Mouse (Mus musculus) cerebellum, adult 9-11 months (tissue): ENCODE measurements at regions not wholly inside any gene's neighbourhood (a gene's known extent, or its start where the extent isn't known, plus 50 kb on each side); places are given as distances from the start of the nearest gene placed in this dataset.

Source experiments
- DNase-seq: peaks from one replicate; pipeline ENCODE4 v3.0.0; 2022

GRCm38 (mm10) chr17:89592826-89593225 lies 317.4 kb downstream of the Gm10184 start:
- DNase-seq, result no peak

GRCm38 (mm10) chr17:89559506-89559905 lies 350.7 kb downstream of the Gm10184 start:
- no peak for DNase-seq

GRCm38 (mm10) chr17:89554754-89555153 lies 354.3 kb upstream of the Fshr start:
- no peak for DNase-seq

GRCm38 (mm10) chr17:89553597-89553996 lies 353.1 kb upstream of the Fshr start:
- DNase-seq, result no peak

GRCm38 (mm10) chr17:89550758-89551157 lies 350.3 kb upstream of the Fshr start:
- no peak for DNase-seq

GRCm38 (mm10) chr17:89521912-89522311 lies 321.4 kb upstream of the Fshr start:
- DNase-seq, result no peak

GRCm38 (mm10) chr17:89519413-89519812 lies 318.9 kb upstream of the Fshr start:
- DNase-seq, result no peak

GRCm38 (mm10) chr17:89505288-89505687 lies 304.8 kb upstream of the Fshr start:
- no peak for DNase-seq

- no peak for DNase-seq
Measured at GRCm38 (mm10) chr17:89493547-89493946, 293.1 kb upstream of the Fshr start.

- DNase-seq, result no peak
Measured at GRCm38 (mm10) chr17:89466486-89466885, 266.0 kb upstream of the Fshr start.

GRCm38 (mm10) chr17:89465883-89466282 lies 265.4 kb upstream of the Fshr start:
- no peak for DNase-seq

GRCm38 (mm10) chr17:89460438-89460837 lies 260.0 kb upstream of the Fshr start:
- no peak for DNase-seq

GRCm38 (mm10) chr17:89454301-89454700 lies 253.8 kb upstream of the Fshr start:
- no peak for DNase-seq

GRCm38 (mm10) chr17:89450724-89451123 lies 250.2 kb upstream of the Fshr start:
- no peak for DNase-seq

- DNase-seq, result no peak
Measured at GRCm38 (mm10) chr17:89449391-89449790, 248.9 kb upstream of the Fshr start.

- DNase-seq, result no peak
Measured at GRCm38 (mm10) chr17:89434288-89434687, 233.8 kb upstream of the Fshr start.

GRCm38 (mm10) chr17:89410026-89410425 lies 209.6 kb upstream of the Fshr start:
- DNase-seq, result no peak

GRCm38 (mm10) chr17:89405589-89405988 lies 205.1 kb upstream of the Fshr start:
- no peak for DNase-seq

GRCm38 (mm10) chr17:89357241-89357640 lies 156.8 kb upstream of the Fshr start:
- no peak for DNase-seq

GRCm38 (mm10) chr17:89340497-89341205 lies 140.2 kb upstream of the Fshr start:
- no peak for DNase-seq

- DNase-seq, result no peak
Measured at GRCm38 (mm10) chr17:89319602-89320288, 119.3 kb upstream of the Fshr start.

- no peak for DNase-seq
Measured at GRCm38 (mm10) chr17:89318356-89318755, 117.9 kb upstream of the Fshr start.

GRCm38 (mm10) chr17:89311133-89311532 lies 110.7 kb upstream of the Fshr start:
- DNase-seq, result no peak

GRCm38 (mm10) chr17:89301325-89301724 lies 100.8 kb upstream of the Fshr start:
- no peak for DNase-seq
